Mouse (Mus musculus) small intestine, adult 2 months (tissue): ENCODE data around the gene Det1.

ENCODE experiments used
- CTCF ChIP-seq: fragments of 200-500 bp; IDR thresholded peaks from 2 replicates; pipeline ENCODE4 v1.5.1; 2012; ENCODE audit warnings: low read depth, mild to moderate bottlenecking, control low read depth, inconsistent platforms, low read length, moderate library complexity, mixed read lengths; ENCODE audit not compliant: insufficient replicate concordance, insufficient read length; ENCODE audit errors: extremely low read depth
- POLR2A ChIP-seq: fragments of 200-500 bp; IDR thresholded peaks from 2 replicates; pipeline ENCODE4 v1.6.1; 2012; ENCODE audit warnings: low read depth, mild to moderate bottlenecking, control low read depth, inconsistent platforms, low read length, moderate library complexity

- TF ChIP-seq CTCF = no peak
- no peak for TF ChIP-seq POLR2A
Observed at GRCm38 (mm10) chr7:78778741-78779140, 68.3 kb downstream of the Det1 start.
